Mouse (Mus musculus) embryonic facial prominence, embryonic 15.5 days (tissue): Measurements from ENCODE around the gene Gtpbp2. TPM values are rescaled to one million over a fixed set of nuclear protein-coding genes. Genes with fewer than 3 reads are reported as not detected.
A peak's percentile ranks its signal among the peaks of the same experiment; 100 is the strongest.

Experiments used
- ATAC-seq: fragments of 200-750 bp; cut with Nextera tagmentation; 2 replicates; pipeline ENCODE4 v1.8.0; 2017; ENCODE audit warnings: low read depth, moderate TSS enrichment; ENCODE audit not compliant: insufficient number of reproducible peaks, low FRiP score, low TSS enrichment
- H3K27ac ChIP-seq: fragments of 300-500 bp; sonication (generic); replicated peaks from 2 replicates; pipeline ENCODE4 v1.5.1; 2015; ENCODE audit warnings: mild to moderate bottlenecking, inconsistent platforms
- H3K27me3 ChIP-seq: fragments of 300-500 bp; sonication (generic); 2 replicates; pipeline ENCODE4 v1.6.1; 2015; ENCODE audit warnings: inconsistent platforms
- H3K36me3 ChIP-seq: fragments of 300-500 bp; sonication (generic); 2 replicates; pipeline ENCODE4 v1.6.1; 2015; ENCODE audit warnings: mild to moderate bottlenecking, inconsistent platforms
- H3K4me1 ChIP-seq: fragments of 300-500 bp; sonication (generic); 2 replicates; pipeline ENCODE4 v1.6.1; 2015; ENCODE audit warnings: inconsistent platforms
- H3K4me2 ChIP-seq: fragments of 300-500 bp; sonication (generic); replicated peaks from 2 replicates; pipeline ENCODE4 v1.6.1; 2015; ENCODE audit warnings: mild to moderate bottlenecking, inconsistent platforms
- H3K4me3 ChIP-seq: fragments of 300-500 bp; sonication (generic); replicated peaks from 2 replicates; pipeline ENCODE4 v1.5.1; 2015; ENCODE audit warnings: mild to moderate bottlenecking, inconsistent platforms
- H3K9ac ChIP-seq: fragments of 300-500 bp; sonication (generic); 2 replicates; pipeline ENCODE4 v1.6.1; 2015; ENCODE audit warnings: inconsistent platforms
- H3K9me3 ChIP-seq: fragments of 300-500 bp; sonication (generic); replicated peaks from 2 replicates; pipeline ENCODE4 v1.6.1; 2016; ENCODE audit warnings: inconsistent platforms
- WGBS: fragments of 180-500 bp; shearing (Covaris S2); methylation state at CpG from one replicate; pipeline ENCODE4 v1.1.7; 2015; 5-methylcytosine and 5-hydroxymethylcytosine counted together
- polyA plus RNA-seq: library from polyadenylated mRNA; unstranded; fragments of >200 nt; fragmentation: Nextera tagmentation; extraction: Ambion mirVana; gene quantifications from 2 replicates; pipeline ENCODE4 v1.2.1, GENCODE M21; 2015

Gene Gtpbp2
- polyA plus RNA-seq, 1 experiment from 2014 or later, result 43.3 TPM

DNA sequence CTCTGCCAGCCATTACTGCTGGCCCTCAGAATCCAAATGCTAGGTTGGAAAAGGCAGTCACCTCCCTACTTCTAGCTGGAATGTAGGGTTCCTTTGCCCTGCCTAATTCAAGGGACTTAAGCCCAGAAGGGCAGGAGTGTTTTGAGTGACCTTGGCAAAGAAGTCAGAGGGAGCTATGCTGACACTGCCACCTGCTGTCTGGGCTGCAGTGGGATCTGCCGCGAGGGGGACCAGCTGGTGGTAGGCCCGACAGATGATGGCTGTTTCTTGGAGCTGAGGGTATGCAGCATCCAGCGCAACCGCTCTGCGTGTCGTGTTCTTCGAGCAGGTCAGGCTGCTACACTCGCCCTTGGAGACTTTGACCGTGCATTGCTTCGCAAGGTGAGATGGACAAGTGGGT lies 6.2 kb downstream of the Gtpbp2 start:
- Histone ChIP-seq H3K27me3 (no peaks in the 10 kb centered on the region), H3K27ac (no peak overlapping the region), H3K36me3 (peaks cover 79% of the 10 kb centered on the region), H3K9me3 (no peaks in the 10 kb centered on the region), H3K4me1 (peaks cover 18% of the 10 kb centered on the region), H3K9ac (no peak overlapping the region), H3K4me2 (no peak overlapping the region), H3K4me3 (no peak overlapping the region)
- ATAC-seq, result no peak
- 86% methylated on average over 11 of the region's 11 CpGs for WGBS

DNA sequence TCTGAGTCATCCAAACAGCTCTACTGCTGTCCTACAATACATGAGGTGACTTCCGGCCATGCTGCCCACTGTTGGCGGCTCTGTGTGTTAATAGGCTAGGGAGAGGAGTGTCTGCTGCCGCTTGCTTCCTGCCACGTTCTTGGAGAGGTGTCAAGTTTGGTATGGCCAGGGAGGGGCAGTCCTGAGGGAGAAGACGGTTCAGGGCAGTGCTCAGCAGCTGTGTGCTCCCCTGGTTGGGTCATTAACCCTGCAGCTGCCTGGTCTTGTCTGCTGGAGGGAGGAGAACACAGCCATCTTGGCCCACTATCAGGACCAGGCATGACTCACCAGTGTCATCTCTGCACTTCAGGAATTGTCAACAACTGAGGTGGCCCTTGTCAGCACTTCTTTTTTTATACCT lies 7.5 kb downstream of the Gtpbp2 start:
- Histone ChIP-seq H3K9me3 (no peaks in the 10 kb centered on the region), H3K4me2 (no peak overlapping the region), H3K9ac (no peak overlapping the region), H3K4me3 (no peak overlapping the region), H3K27me3 (no peaks in the 10 kb centered on the region), H3K27ac (no peak overlapping the region), H3K36me3 (peaks cover 92% of the 10 kb centered on the region), H3K4me1 (peaks cover 6% of the 10 kb centered on the region; the same call in 1 of the 2 replicates)
- no peak for ATAC-seq
- 48% methylated on average over 5 of the region's 5 CpGs for WGBS

- Histone ChIP-seq H3K9me3 (no peaks in the 10 kb centered on the region), H3K4me1 (peaks cover 6% of the 10 kb centered on the region; the same call in 1 of the 2 replicates), H3K27ac (no peak overlapping the region), H3K4me3 (no peak overlapping the region), H3K9ac (no peak overlapping the region), H3K27me3 (no peaks in the 10 kb centered on the region), H3K36me3 (peaks cover 92% of the 10 kb centered on the region), H3K4me2 (no peak overlapping the region)
- WGBS, result 80% methylated on average over 5 of the region's 5 CpGs
- ATAC-seq, result no peak
Measured at GRCm38 (mm10) chr17:46168768-46169167, 7.9 kb downstream of the Gtpbp2 start.

- WGBS, result 73% methylated on average over 3 of the region's 3 CpGs
- peaks cover 6% of the 10 kb centered on the region; the same call in 1 of the 2 replicates for H3K4me1 ChIP-seq
- no peak for ATAC-seq
- H3K9ac ChIP-seq, result no peak overlapping the region
- H3K9me3 ChIP-seq, result no peaks in the 10 kb centered on the region
- H3K27ac ChIP-seq, result no peak overlapping the region
- peaks cover 83% of the 10 kb centered on the region for H3K36me3 ChIP-seq
- no peaks in the 10 kb centered on the region for H3K27me3 ChIP-seq
- no peak overlapping the region for H3K4me3 ChIP-seq
- H3K4me2 ChIP-seq, result no peak overlapping the region
Measured at GRCm38 (mm10) chr17:46170538-46170937, 9.7 kb downstream of the Gtpbp2 start.

GRCm38 (mm10) chr17:46182273-46182672 lies 21.4 kb downstream of the Gtpbp2 start:
- Histone ChIP-seq H3K36me3 (peaks cover 94% of the 10 kb centered on the region), H3K4me1 (no peaks in the 10 kb centered on the region), H3K9ac (no peak overlapping the region), H3K4me2 (no peak overlapping the region), H3K27ac (no peak overlapping the region), H3K4me3 (no peak overlapping the region), H3K27me3 (no peaks in the 10 kb centered on the region), H3K9me3 (no peaks in the 10 kb centered on the region)
- 86% methylated on average over 4 of the region's 4 CpGs for WGBS
- ATAC-seq, result no peak

- Histone ChIP-seq H3K27me3 (no peaks in the 10 kb centered on the region), H3K27ac (no peak overlapping the region), H3K4me1 (no peaks in the 10 kb centered on the region), H3K4me3 (no peak overlapping the region), H3K36me3 (peaks cover 81% of the 10 kb centered on the region), H3K4me2 (no peak overlapping the region), H3K9me3 (no peaks in the 10 kb centered on the region), H3K9ac (no peak overlapping the region)
- no peak for ATAC-seq
- WGBS, result 95% methylated on average over 2 of the region's 2 CpGs
Measured at GRCm38 (mm10) chr17:46188829-46189228, 28.0 kb downstream of the Gtpbp2 start.

DNA sequence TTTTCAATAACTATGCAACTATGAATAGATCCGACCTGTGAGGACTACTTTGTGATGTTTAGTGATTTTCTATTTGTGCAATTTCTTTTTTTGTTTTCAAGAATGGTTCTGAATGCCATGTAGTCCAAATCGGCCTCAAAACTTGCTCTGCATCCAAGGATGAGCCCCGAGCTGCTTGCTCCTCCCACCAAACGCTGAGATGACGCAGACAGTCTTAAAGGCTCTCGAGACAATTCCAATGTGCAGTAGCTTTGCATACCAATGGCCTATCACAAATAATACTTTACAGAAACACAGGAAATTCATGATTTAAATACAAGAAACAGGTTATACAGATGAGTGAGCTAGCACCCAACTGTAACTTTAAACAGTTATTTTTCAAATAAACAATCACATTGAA lies 40.3 kb downstream of the Gtpbp2 start:
- Histone ChIP-seq H3K27me3 (no peaks in the 10 kb centered on the region), H3K4me3 (peak overlapping the region; percentile 99), H3K27ac (no peak overlapping the region), H3K36me3 (peaks cover 47% of the 10 kb centered on the region), H3K9ac (no peak overlapping the region), H3K4me1 (peaks cover 25% of the 10 kb centered on the region), H3K4me2 (peak overlapping the region; percentile 76), H3K9me3 (no peaks in the 10 kb centered on the region)
- no peak for ATAC-seq
- WGBS, result 53% methylated on average over 6 of the region's 6 CpGs

- under 1% methylated on average over 66 of the region's 66 CpGs for WGBS
- Histone ChIP-seq H3K36me3 (peaks cover 47% of the 10 kb centered on the region), H3K4me1 (peaks cover 25% of the 10 kb centered on the region), H3K27me3 (no peaks in the 10 kb centered on the region), H3K27ac (peak within 1 kb of the TSS; percentile 84), H3K4me3 (peak within 1 kb of the TSS; percentile 99), H3K9me3 (no peaks in the 10 kb centered on the region), H3K4me2 (peak within 1 kb of the TSS; percentile 76), H3K9ac (peak within 1 kb of the TSS; percentile 78)
- ATAC-seq, result peak; percentile 90
Measured at GRCm38 (mm10) chr17:46202421-46203071, 41.7 kb downstream of the Gtpbp2 start, which contains the start of the genes Polh and Xpo5. Gene Polh (minus strand): TSS chr17:46202645. Gene Xpo5 (plus strand): TSS chr17:46202782.

GRCm38 (mm10) chr17:46203078-46203477 lies 42.2 kb downstream of the Gtpbp2 start:
- Histone ChIP-seq H3K9me3 (no peaks in the 10 kb centered on the region), H3K27me3 (no peaks in the 10 kb centered on the region), H3K36me3 (peaks cover 47% of the 10 kb centered on the region), H3K4me2 (peak overlapping the region; percentile 76), H3K27ac (peak overlapping the region; percentile 84), H3K4me3 (peak overlapping the region; percentile 99), H3K4me1 (peaks cover 25% of the 10 kb centered on the region), H3K9ac (peak overlapping the region; percentile 71)
- WGBS, result under 1% methylated on average over 20 of the region's 20 CpGs
- peak; percentile 13; the same call in 1 of the 2 replicates for ATAC-seq

DNA sequence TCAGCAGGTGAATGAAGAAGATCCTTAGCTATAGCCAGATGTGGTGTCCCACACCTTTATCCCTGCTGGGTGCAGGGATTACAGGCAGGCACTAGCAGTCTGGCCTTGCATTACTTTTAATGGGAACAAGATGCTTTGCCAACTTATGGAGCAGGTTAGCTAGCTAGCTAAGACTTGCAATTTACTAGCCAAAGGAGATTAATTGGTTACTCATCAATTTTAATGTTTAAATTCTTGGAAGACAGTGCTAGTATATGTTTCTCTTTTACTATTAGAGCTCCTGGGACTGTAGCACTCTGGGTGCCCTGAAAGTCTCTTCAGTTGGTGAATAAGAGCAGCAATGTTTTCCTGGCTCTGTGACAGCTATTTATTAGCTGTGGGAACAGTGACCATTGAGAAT lies 45.8 kb downstream of the Gtpbp2 start:
- Histone ChIP-seq H3K4me3 (no peak overlapping the region), H3K9ac (no peak overlapping the region), H3K27ac (no peak overlapping the region), H3K4me2 (no peak overlapping the region), H3K27me3 (no peaks in the 10 kb centered on the region), H3K9me3 (no peaks in the 10 kb centered on the region), H3K36me3 (peaks cover 63% of the 10 kb centered on the region), H3K4me1 (peaks cover 15% of the 10 kb centered on the region)
- ATAC-seq, result no peak

- WGBS, result 79% methylated on average over 3 of the region's 3 CpGs
- Histone ChIP-seq H3K27ac (no peak overlapping the region), H3K27me3 (no peaks in the 10 kb centered on the region), H3K4me1 (no peaks in the 10 kb centered on the region), H3K9ac (no peak overlapping the region), H3K4me2 (no peak overlapping the region), H3K9me3 (no peaks in the 10 kb centered on the region), H3K36me3 (peaks cover 87% of the 10 kb centered on the region), H3K4me3 (no peak overlapping the region)
- ATAC-seq, result no peak
Measured at GRCm38 (mm10) chr17:46210550-46210949, 49.7 kb downstream of the Gtpbp2 start.
